Mouse (Mus musculus): ENCODE results near the gene Taf6l. TPM values are rescaled to one million over a fixed set of nuclear protein-coding genes. Genes with fewer than 3 reads are reported as not detected.
A peak's percentile ranks its signal among the peaks of the same experiment; 100 is the strongest.

Taf6l gene
- total RNA-seq (2021): 1 to 10 TPM; 5.2 to 6.7 TPM
- long read RNA-seq, experiment 1, transcript Taf6l-205 (12 exons, 2,065 nt): major isoform, 11 of 17 reads
- long read RNA-seq, experiment 1, partial matches to known transcripts: 0 of 17 reads
- long read RNA-seq, experiment 1, other reads (novel, unspliced or antisense): 5 of 17 reads
- long read RNA-seq, experiment 2, transcript Taf6l-205 (12 exons, 2,065 nt): major isoform, 12 of 17 reads
- long read RNA-seq, experiment 2, partial matches to known transcripts: 2 of 17 reads
- long read RNA-seq, experiment 2, other reads (novel, unspliced or antisense): 3 of 17 reads

GRCm38 (mm10) chr19:8786008-8786781 lies at the start of gene Taf6l:
Gene Taf6l, minus strand, starts transcription at chr19:8786417.
- intact Hi-C loops (cut with DNase I): no loop called here
- Histone ChIP-seq H3K4me3 (peak within 1 kb of the TSS; percentile 96), H3K27ac (peak within 1 kb of the TSS; percentile 92)
- DNase-seq: peak; percentile 94
- TF ChIP-seq CTCF (IDR thresholded peaks at IDR 0.05): peak; percentile 25; the same call in 1 of the 2 replicates

GRCm38 (mm10) chr19:8832971-8833370 lies 46.8 kb upstream of the Taf6l start:
- intact Hi-C loops (cut with DNase I): no loop called here
- H3K27ac ChIP-seq: no peak overlapping the region

GRCm38 (mm10) chr19:8831262-8831661 lies 45.0 kb upstream of the Taf6l start:
- intact Hi-C loops (cut with DNase I): no loop called here
- DNase-seq: no peak
- TF ChIP-seq CTCF (IDR thresholded peaks at IDR 0.05): no peak
- Histone ChIP-seq H3K27ac (no peak overlapping the region), H3K4me3 (no peak overlapping the region)

More at GRCm38 (mm10) chr19:8832971-8833370, 46.8 kb upstream of the Taf6l start:
- TF ChIP-seq CTCF (IDR thresholded peaks at IDR 0.05): no peak
- no peak for DNase-seq
- H3K4me3 ChIP-seq: no peak overlapping the region

DNA sequence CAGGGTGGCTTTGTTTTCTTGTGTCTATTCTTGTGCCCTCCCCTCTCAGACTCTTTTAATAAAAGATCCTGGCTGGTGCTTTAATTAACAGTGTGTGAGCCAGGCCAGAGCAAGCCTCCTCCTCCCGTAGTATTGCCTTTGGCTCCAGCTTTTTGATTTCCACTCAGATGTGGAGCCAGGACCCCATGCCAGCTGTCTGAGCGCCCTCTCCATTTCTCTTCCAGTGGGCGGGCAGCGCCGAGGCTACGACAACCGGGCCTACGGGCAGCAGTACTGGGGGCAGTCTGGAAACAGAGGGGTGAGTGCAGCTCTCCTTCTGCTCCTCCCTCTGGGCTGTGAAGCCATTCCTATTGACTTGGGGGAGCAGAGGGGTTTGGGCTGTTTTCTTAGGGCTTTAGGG lies 44.4 kb upstream of the Taf6l start:
- Histone ChIP-seq H3K27ac (no peak overlapping the region), H3K4me3 (no peak overlapping the region)
- DNase-seq: no peak
- intact Hi-C loops (cut with DNase I): no loop called here
- no peak for TF ChIP-seq CTCF (IDR thresholded peaks at IDR 0.05)

GRCm38 (mm10) chr19:8829660-8830059 lies 43.4 kb upstream of the Taf6l start, which contains the start of gene AC129217.1:
Gene AC129217.1, plus strand, starts transcription at chr19:8829773.
- TF ChIP-seq CTCF (IDR thresholded peaks at IDR 0.05): no peak
- DNase-seq: no peak
- intact Hi-C loops (cut with DNase I): no loop called here
- Histone ChIP-seq H3K4me3 (no peak within 1 kb of the TSS), H3K27ac (no peak within 1 kb of the TSS)

DNA sequence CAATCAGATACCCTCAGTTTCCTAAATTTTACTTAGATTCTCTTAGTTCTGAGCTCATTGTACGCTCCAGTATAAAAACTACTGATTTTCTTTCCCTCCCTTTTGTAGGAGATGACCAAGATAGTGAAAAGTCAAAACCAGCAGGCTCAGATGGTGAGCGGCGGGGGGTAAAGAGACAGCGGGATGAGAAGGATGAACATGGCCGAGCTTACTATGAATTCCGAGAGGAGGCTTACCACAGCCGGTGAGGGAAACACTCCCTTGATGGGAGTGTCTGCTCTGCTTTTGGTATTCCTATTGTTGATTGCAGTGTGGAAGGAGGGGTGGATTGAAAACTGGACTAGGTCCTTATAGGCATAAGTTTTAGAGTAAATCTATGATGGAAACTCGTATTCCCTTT lies 36.5 kb upstream of the Taf6l start:
- no peak for DNase-seq
- intact Hi-C loops (cut with DNase I): no loop called here
- Histone ChIP-seq H3K4me3 (peak overlapping the region; percentile 86), H3K27ac (no peak overlapping the region)
- no peak for TF ChIP-seq CTCF (IDR thresholded peaks at IDR 0.05)

GRCm38 (mm10) chr19:8821146-8821545 lies 34.9 kb upstream of the Taf6l start:
- Histone ChIP-seq H3K27ac (peak overlapping the region; percentile 100), H3K4me3 (peak overlapping the region; percentile 86)
- TF ChIP-seq CTCF (IDR thresholded peaks at IDR 0.05): no peak
- no peak for DNase-seq
- intact Hi-C loops (cut with DNase I): no loop called here

DNA sequence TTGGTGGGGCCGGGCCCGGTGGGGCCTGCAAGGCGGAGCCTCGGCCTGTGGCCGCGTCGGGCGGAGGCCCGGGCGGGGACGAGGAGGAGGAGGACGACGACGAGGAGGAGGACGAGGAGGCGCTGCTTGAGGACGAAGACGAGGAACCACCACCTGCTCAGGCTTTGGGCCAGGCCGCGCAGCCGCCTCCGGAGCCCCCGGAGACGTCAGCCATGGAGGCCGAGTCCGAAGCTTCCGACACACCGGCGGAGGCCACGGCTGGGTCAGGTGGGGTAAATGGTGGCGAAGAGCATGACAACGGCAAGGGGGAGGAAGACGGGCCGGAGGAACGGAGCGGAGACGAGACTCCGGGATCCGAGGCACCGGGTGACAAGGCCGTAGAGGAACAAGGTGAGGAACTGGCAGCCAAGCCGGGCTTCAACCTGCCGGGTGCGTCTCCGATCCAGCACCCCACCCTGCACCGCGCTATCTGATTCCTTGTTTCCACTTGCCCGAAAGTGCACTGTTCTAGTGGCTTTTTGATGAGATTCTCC lies 34.3 kb upstream of the Taf6l start:
- H3K4me3 ChIP-seq: peak overlapping the region; percentile 86
- no peak for TF ChIP-seq CTCF (IDR thresholded peaks at IDR 0.05)
- peak overlapping the region; percentile 100 for H3K27ac ChIP-seq
- intact Hi-C loops (cut with DNase I): no loop called here
- no peak for DNase-seq

DNA sequence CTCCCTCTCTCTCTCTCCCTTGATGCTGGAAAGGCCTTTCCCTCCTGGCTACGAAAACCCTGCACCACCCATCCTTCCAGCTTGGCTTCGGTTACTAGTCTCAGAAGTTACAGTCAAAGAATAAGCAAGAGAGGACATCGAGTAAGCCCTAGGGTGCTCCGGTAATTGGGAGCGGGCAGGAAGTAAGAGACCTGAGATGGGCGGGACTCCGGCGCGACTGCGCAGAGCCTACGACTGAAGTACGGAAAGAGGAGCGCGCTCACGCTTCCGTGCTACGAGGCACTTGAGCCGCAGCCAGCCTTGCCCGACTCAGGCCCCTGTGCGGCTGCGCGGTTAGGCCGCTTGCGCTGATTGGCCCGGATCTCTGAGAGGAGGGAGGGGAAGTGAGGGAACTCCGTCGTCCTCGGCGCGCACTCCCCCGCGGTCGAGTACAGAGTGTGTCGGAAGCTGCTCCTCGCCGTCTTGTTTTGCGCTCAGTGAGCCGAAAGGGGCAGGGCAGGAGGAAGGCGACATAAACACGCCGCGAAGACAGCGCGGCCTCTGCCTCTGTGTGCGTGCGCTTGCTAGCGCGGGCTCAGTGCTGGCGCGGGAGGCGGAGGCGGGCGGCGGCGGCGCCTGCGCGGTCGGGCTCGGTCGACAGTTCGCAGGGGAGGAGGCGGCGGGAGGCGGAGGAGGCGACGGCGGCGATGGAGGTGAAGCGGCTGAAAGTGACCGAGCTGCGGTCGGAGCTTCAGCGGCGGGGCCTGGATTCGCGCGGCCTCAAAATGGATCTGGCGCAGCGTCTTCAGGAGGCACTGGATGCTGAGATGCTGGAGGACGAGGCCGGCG lies 33.6 kb upstream of the Taf6l start, which contains the start of gene Hnrnpul2:
Hnrnpul2 (plus strand) TSS at position 415 of the 828 bp plus-strand sequence.
- H3K4me3 ChIP-seq: peak within 1 kb of the TSS; percentile 86
- DNase-seq: peak; percentile 99
- intact Hi-C loops (cut with DNase I): loop anchor here (2.0 kb wide), 2 partner anchors 17 to 97 kb away; partner anchors contain the start of genes Slc3a2 and Zbtb3
- no peak for TF ChIP-seq CTCF (IDR thresholded peaks at IDR 0.05)
- H3K27ac ChIP-seq: peak within 1 kb of the TSS; percentile 100

GRCm38 (mm10) chr19:8818801-8819595 lies 32.8 kb upstream of the Taf6l start, which contains the start of gene Ttc9c:
Gene Ttc9c, minus strand, starts transcription at chr19:8819333.
- peak; percentile 97 for DNase-seq
- intact Hi-C loops (cut with DNase I): loop anchor here (2.0 kb wide), 2 partner anchors 16 to 96 kb away; partner anchors contain the start of genes Slc3a2 and Zbtb3
- H3K4me3 ChIP-seq: peak within 1 kb of the TSS; percentile 86
- no peak for TF ChIP-seq CTCF (IDR thresholded peaks at IDR 0.05)
- H3K27ac ChIP-seq: peak within 1 kb of the TSS; percentile 100

DNA sequence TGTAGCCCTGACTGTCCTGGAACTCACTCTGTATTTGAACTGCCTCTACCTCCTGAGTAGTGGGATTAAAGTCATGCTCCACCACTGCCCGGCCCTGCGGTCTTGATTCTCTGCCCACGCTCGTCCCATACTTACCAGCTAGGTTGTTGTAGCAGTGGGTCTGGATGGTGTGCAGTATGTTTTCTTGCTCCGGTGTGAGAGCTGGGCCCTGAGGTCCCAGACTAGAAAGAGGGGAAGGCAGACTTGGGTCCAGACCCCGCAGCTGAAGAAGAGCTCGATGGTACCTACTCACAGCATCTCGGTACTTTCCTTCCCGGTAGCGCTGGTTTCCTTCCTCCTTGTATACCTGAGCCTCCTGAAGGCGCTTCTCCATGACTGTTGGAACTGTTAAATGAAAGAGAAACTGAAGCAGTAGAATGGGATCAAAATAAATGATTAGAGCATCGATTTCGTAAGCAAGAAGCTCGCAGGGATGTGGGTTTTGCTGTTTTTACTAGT lies 32.1 kb upstream of the Taf6l start:
- intact Hi-C loops (cut with DNase I): loop anchor here (2.0 kb wide), 2 partner anchors 16 to 96 kb away; partner anchors contain the start of genes Slc3a2 and Zbtb3
- Histone ChIP-seq H3K4me3 (peak overlapping the region; percentile 86), H3K27ac (peak overlapping the region; percentile 100)
- DNase-seq: no peak
- TF ChIP-seq CTCF (IDR thresholded peaks at IDR 0.05): no peak
